In genomic region chr3:88454762-88455587, GRCm38 (mm10) we compare ENCODE assay signal across 10 mouse cellular contexts. TPM values are rescaled to one million over a fixed set of nuclear protein-coding genes. Genes with fewer than 3 reads are reported as not detected.
DNase-seq lines count a peak whose midpoint lies in the region; ATAC-seq lines count a peak whose summit lies in the region.
"Had no signal": no experiment of that assay in that cellular context is flagged by ENCODE, and none has a peak within 500 bp of the region (broad histone marks: within the 10 kb centered on the region; RNA-seq: fewer than 3 reads in every experiment).

No protein-coding gene starts in this region.

- H3K27me3 ChIP-seq in midbrain, embryonic 16.5 days (ENCODE audit: control insufficient read depth, insufficient read depth, low read depth, low read length): no peaks in the 10 kb centered on the region
- H3K27me3 ChIP-seq in midbrain, embryonic 14.5 days (ENCODE audit: control insufficient read depth, insufficient read depth, low read length): no peaks in the 10 kb centered on the region
- H3K27me3 ChIP-seq in kidney, embryonic 15.5 days: peaks cover 17% of the 10 kb centered on the region
- H3K27me3 ChIP-seq: hindbrain, embryonic 15.5 days had no signal

- H3K4me3 ChIP-seq in midbrain, embryonic 16.5 days (ENCODE audit: low read depth, low read length): no peak overlapping the region
- H3K4me3 ChIP-seq in midbrain, embryonic 14.5 days (replicated peaks; ENCODE audit: low read depth, low read length): no peak overlapping the region
- no peak overlapping the region for H3K4me3 ChIP-seq in kidney, embryonic 15.5 days (replicated peaks)
- H3K4me3 ChIP-seq: hindbrain, embryonic 15.5 days had no signal

- no peaks in the 10 kb centered on the region for H3K9me3 ChIP-seq in midbrain, embryonic 16.5 days (replicated peaks; ENCODE audit: control insufficient read depth, low read length, poor library complexity, severe bottlenecking)
- H3K9me3 ChIP-seq in midbrain, embryonic 14.5 days (ENCODE audit: control insufficient read depth, low read length): no peaks in the 10 kb centered on the region
- no peaks in the 10 kb centered on the region for H3K9me3 ChIP-seq in kidney, embryonic 15.5 days (replicated peaks)
- H3K9me3 ChIP-seq: hindbrain, embryonic 15.5 days had no signal

- H3K36me3 ChIP-seq in midbrain, embryonic 16.5 days (ENCODE audit: control insufficient read depth, insufficient read depth, low read length): peaks cover 9% of the 10 kb centered on the region; the same call in 1 of the 2 replicates
- H3K36me3 ChIP-seq in midbrain, embryonic 14.5 days (ENCODE audit: control insufficient read depth, insufficient read depth, low read length): peaks cover 32% of the 10 kb centered on the region
- no peaks in the 10 kb centered on the region for H3K36me3 ChIP-seq in kidney, embryonic 15.5 days

- no peak for ATAC-seq in CD4-positive, CD25-positive, alpha-beta regulatory T cell, adult 4 months
- no peak for ATAC-seq in midbrain, embryonic 16.5 days
- ATAC-seq in midbrain, embryonic 14.5 days (ENCODE audit: low FRiP score, low TSS enrichment): no peak
- ATAC-seq in kidney, embryonic 15.5 days (replicated peaks; ENCODE audit: low FRiP score): peak; percentile 46

- H3K27ac ChIP-seq in midbrain, embryonic 16.5 days (ENCODE audit: low read length): no peak overlapping the region
- no peak overlapping the region for H3K27ac ChIP-seq in midbrain, embryonic 14.5 days (replicated peaks; ENCODE audit: low read depth, low read length)
- peak overlapping the region; percentile 87 for H3K27ac ChIP-seq in kidney, embryonic 15.5 days
- H3K27ac ChIP-seq: hindbrain, embryonic 15.5 days had no signal

- peaks cover 25% of the 10 kb centered on the region for H3K4me1 ChIP-seq in midbrain, embryonic 16.5 days (ENCODE audit: control insufficient read depth, insufficient read depth, low read length)
- peaks cover 25% of the 10 kb centered on the region for H3K4me1 ChIP-seq in midbrain, embryonic 14.5 days (ENCODE audit: control insufficient read depth, insufficient read depth, low read length)
- H3K4me1 ChIP-seq in kidney, embryonic 15.5 days: peaks cover 55% of the 10 kb centered on the region

- peak; percentile 32 for DNase-seq in CD4-positive, CD25-positive, alpha-beta regulatory T cell, adult 2 months (ENCODE audit: low read depth, low spot score)
- DNase-seq in midbrain, embryonic 14.5 days: no peak
- peak; percentile 23 to 46 for DNase-seq in natural killer cell, adult 2 months (ENCODE audit: low spot score in 2 of 2)
- no peak for DNase-seq in adrenal gland, postnatal 14 days
- DNase-seq in adrenal gland, postnatal 25 days: no peak
- DNase-seq: right cerebral cortex, postnatal 14 days had no signal

- 0 out of 2 replicates have a peak overlapping the region, but pooled peaks have one; percentile 32 for H3K9ac ChIP-seq in midbrain, embryonic 16.5 days (ENCODE audit: low read depth, low read length)
- no peak overlapping the region; the same call in 1 of the 2 replicates for H3K9ac ChIP-seq in midbrain, embryonic 14.5 days (replicated peaks; ENCODE audit: low read length)
- peak overlapping the region; percentile 21; the same call in 1 of the 2 replicates for H3K9ac ChIP-seq in kidney, embryonic 15.5 days
- H3K9ac ChIP-seq: hindbrain, embryonic 15.5 days had no signal

- no peak overlapping the region for H3K4me2 ChIP-seq in midbrain, embryonic 16.5 days (ENCODE audit: low read length)
- no peak overlapping the region for H3K4me2 ChIP-seq in midbrain, embryonic 14.5 days (ENCODE audit: low read length)
- H3K4me2 ChIP-seq in kidney, embryonic 15.5 days: peak overlapping the region; percentile 39
- H3K4me2 ChIP-seq: hindbrain, embryonic 15.5 days had no signal

- WGBS in midbrain, embryonic 16.5 days: 67% methylated on average over 9 of the region's 9 CpGs
- WGBS in midbrain, embryonic 14.5 days: 66% methylated on average over 9 of the region's 9 CpGs
- 46% methylated on average over 9 of the region's 9 CpGs for WGBS in kidney, embryonic 15.5 days

RNA-seq across cellular contexts. Expression of gene Sema4a, which starts 6.0 kb away (rescaled TPM):
- polyA plus RNA-seq in CD4-positive, CD25-positive, alpha-beta regulatory T cell, adult 4 months (2017; shearing (Covaris generic)): 10 to 100 TPM; 17.6 to 32.8 TPM
- 42.5 and 44.0 TPM in 2 replicates for polyA plus RNA-seq in midbrain, embryonic 16.5 days (2015; fragmentation: Nextera tagmentation; extraction: Ambion mirVana)
- 28.8 and 32.1 TPM in 2 replicates for polyA plus RNA-seq in midbrain, embryonic 14.5 days (2014; fragmentation: Nextera tagmentation; extraction: Ambion mirVana)
- polyA plus RNA-seq in kidney, embryonic 15.5 days (2015; fragmentation: Nextera tagmentation; extraction: Ambion mirVana): 14.0 and 14.7 TPM in 2 replicates
- total RNA-seq in adrenal gland, postnatal 14 days (2021): 11.0 and 11.5 TPM in 2 replicates
- total RNA-seq in adrenal gland, postnatal 25 days (2021): 6.0 and 6.2 TPM in 2 replicates

RNA-seq across cellular contexts. Expression of gene Slc25a44, which starts 30.0 kb away (rescaled TPM):
- 10 to 100 TPM; 17.5 to 18.5 TPM for polyA plus RNA-seq in CD4-positive, CD25-positive, alpha-beta regulatory T cell, adult 4 months (2017; shearing (Covaris generic))
- 36.7 and 39.3 TPM in 2 replicates for polyA plus RNA-seq in midbrain, embryonic 16.5 days (2015; fragmentation: Nextera tagmentation; extraction: Ambion mirVana)
- 34.1 and 38.0 TPM in 2 replicates for polyA plus RNA-seq in midbrain, embryonic 14.5 days (2014; fragmentation: Nextera tagmentation; extraction: Ambion mirVana)
- 17.5 and 17.6 TPM in 2 replicates for polyA plus RNA-seq in kidney, embryonic 15.5 days (2015; fragmentation: Nextera tagmentation; extraction: Ambion mirVana)
- 46.7 and 51.7 TPM in 2 replicates for total RNA-seq in adrenal gland, postnatal 14 days (2021)
- 42.9 and 45.9 TPM in 2 replicates for total RNA-seq in adrenal gland, postnatal 25 days (2021)

RNA-seq across cellular contexts. Expression of gene Pmf1, which starts 44.8 kb away (rescaled TPM):
- 10 to 100 TPM; 37.2 to 52.9 TPM for polyA plus RNA-seq in CD4-positive, CD25-positive, alpha-beta regulatory T cell, adult 4 months (2017; shearing (Covaris generic))
- polyA plus RNA-seq in midbrain, embryonic 16.5 days (2015; fragmentation: Nextera tagmentation; extraction: Ambion mirVana): 18.3 and 19.2 TPM in 2 replicates
- 24.9 and 28.3 TPM in 2 replicates for polyA plus RNA-seq in midbrain, embryonic 14.5 days (2014; fragmentation: Nextera tagmentation; extraction: Ambion mirVana)
- 152 TPM in 2 replicates for polyA plus RNA-seq in kidney, embryonic 15.5 days (2015; fragmentation: Nextera tagmentation; extraction: Ambion mirVana)
- 57.0 and 58.2 TPM in 2 replicates for total RNA-seq in adrenal gland, postnatal 14 days (2021)
- total RNA-seq in adrenal gland, postnatal 25 days (2021): 34.9 and 41.2 TPM in 2 replicates

RNA-seq across cellular contexts. Expression of gene Lmna, which starts 54.8 kb away (rescaled TPM):
- 1 to 10 TPM; 5.0 to 5.1 TPM for polyA plus RNA-seq in CD4-positive, CD25-positive, alpha-beta regulatory T cell, adult 4 months (2017; shearing (Covaris generic))
- 51.0 and 59.7 TPM in 2 replicates for polyA plus RNA-seq in midbrain, embryonic 16.5 days (2015; fragmentation: Nextera tagmentation; extraction: Ambion mirVana)
- 31.0 and 34.3 TPM in 2 replicates for polyA plus RNA-seq in midbrain, embryonic 14.5 days (2014; fragmentation: Nextera tagmentation; extraction: Ambion mirVana)
- polyA plus RNA-seq in kidney, embryonic 15.5 days (2015; fragmentation: Nextera tagmentation; extraction: Ambion mirVana): 89.2 and 92.0 TPM in 2 replicates
- 97.6 and 99.3 TPM in 2 replicates for total RNA-seq in adrenal gland, postnatal 14 days (2021)
- 90.6 and 91.1 TPM in 2 replicates for total RNA-seq in adrenal gland, postnatal 25 days (2021)

Comparison
In these comparisons a context has a peak if more than half of its experiments do, and no peak if none do; other contexts are left out.
1. DNase-seq: peak in CD4-positive, CD25-positive, alpha-beta regulatory T cell, adult 2 months (single experiment) and natural killer cell, adult 2 months (2 of 2); none in midbrain, embryonic 14.5 days (single experiment), adrenal gland, postnatal 14 days (single experiment) and adrenal gland, postnatal 25 days (single experiment).